Mouse (Mus musculus): ENCODE results near the gene Gm49369. TPM values are rescaled to one million over a fixed set of nuclear protein-coding genes. Genes with fewer than 3 reads are reported as not detected.

Gm49369 gene
- total and polyA plus RNA-seq, 3 experiments, result 5.2 to 8.4 TPM; not detected in 1

DNA sequence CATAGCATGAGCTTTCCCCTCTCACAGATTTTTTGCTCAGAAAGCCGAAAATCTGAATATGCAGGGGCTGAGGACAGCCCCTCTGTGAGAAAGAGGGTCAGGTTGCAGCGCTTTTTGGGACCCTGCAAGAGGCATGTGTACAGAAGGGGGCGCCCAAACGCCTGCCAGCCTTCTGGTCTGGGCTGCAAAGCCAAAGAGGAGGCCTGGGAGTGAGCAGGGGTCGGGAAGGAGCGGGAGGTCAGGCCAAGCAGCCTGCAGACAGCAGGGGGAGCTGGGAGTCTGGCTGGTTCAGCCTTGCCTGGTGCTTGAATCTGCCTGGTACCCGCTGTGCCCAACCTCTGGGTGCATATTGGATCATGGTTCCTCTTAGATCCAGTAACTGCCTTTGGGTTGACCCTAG is 45.7 kb upstream of the Gm49369 start:
- no peak overlapping the region for H3K4me2 ChIP-seq (ENCODE audit: insufficient read depth, low read depth, poor library complexity, severe bottlenecking)
- no peak for TF ChIP-seq ZNF384 (IDR thresholded peaks at IDR 0.05; ENCODE audit: low read depth, low read length)
- no peak for TF ChIP-seq BHLHE40 (IDR thresholded peaks at IDR 0.05; ENCODE audit: low read depth, low read length)
- TF ChIP-seq CTCF (conservative IDR thresholded peaks at IDR 0.05 in 1 of 2, IDR thresholded peaks at IDR 0.05 in 1 of 2; ENCODE audit: low read depth in 2 of 2, low read length in 2 of 2), result peak in 1 of 2 experiments; percentile 66; a peak in 2 of 4 replicates
- no peak for TF ChIP-seq ETS1 (conservative IDR thresholded peaks at IDR 0.05; ENCODE audit: low read depth, low read length)
- no peak for TF ChIP-seq MAFK (IDR thresholded peaks at IDR 0.05; ENCODE audit: insufficient replicate concordance, low read length)
- no peak for TF ChIP-seq TCF12 (IDR thresholded peaks at IDR 0.05; ENCODE audit: low read depth, low read length)
- TF ChIP-seq SMC3 (IDR thresholded peaks at IDR 0.05; ENCODE audit: low read depth, low read length), result peak; percentile 61
- TF ChIP-seq EP300 (IDR thresholded peaks at IDR 0.05; ENCODE audit: low read length), result no peak
- no peak for TF ChIP-seq ELF1 (IDR thresholded peaks at IDR 0.05; ENCODE audit: low read depth, low read length)
- TF ChIP-seq RAD21 (IDR thresholded peaks at IDR 0.05; ENCODE audit: low read depth, low read length), result peak; percentile 49
- no peak for TF ChIP-seq POLR2AphosphoS2 (IDR thresholded peaks at IDR 0.05; ENCODE audit: low read depth, low read length)
- in situ Hi-C loops (cut with MboI; ENCODE audit: low pct_ligation_motif_present, low pct_unique_long_range_greater_than_20kb, low sequenced_read_pairs), result no loop called here
- dilution Hi-C loops (cut with MboI; ENCODE audit: extremely low pct_ligation_motif_present, extremely low pct_unique_long_range_greater_than_20kb, low sequenced_read_pairs), result no loop called here
- H3K27me3 ChIP-seq (replicated peaks), result peaks cover 13% of the 10 kb centered on the region
- no peaks in the 10 kb centered on the region for H3K9me3 ChIP-seq (replicated peaks; ENCODE audit: low read length)
- H3K79me2 ChIP-seq (replicated peaks; ENCODE audit: control insufficient read depth, extremely low read depth, insufficient read depth, poor library complexity, severe bottlenecking), result no peaks in the 10 kb centered on the region
- no peaks in the 10 kb centered on the region for H3K36me3 ChIP-seq (replicated peaks in 1 of 2; ENCODE audit: control insufficient read depth in 1 of 2, insufficient read depth in 1 of 2, low read length in 1 of 2)
- no peak overlapping the region for H3K4me3 ChIP-seq (replicated peaks in 1 of 3; ENCODE audit: low read depth in 2 of 3, low read length in 2 of 3, poor library complexity in 1 of 3)
- peaks cover 6 to 20% of the 10 kb centered on the region in 2 experiments for H3K4me1 ChIP-seq (ENCODE audit: control insufficient read depth in 1 of 2, insufficient read depth in 2 of 2)
- H3K27ac ChIP-seq (ENCODE audit: insufficient read depth, low read depth), result no peak overlapping the region
- peak; percentile 45 for DNase-seq (ENCODE audit: extremely low read depth)
- no peak overlapping the region for H3K9ac ChIP-seq (ENCODE audit: insufficient read depth, low read depth)

DNA sequence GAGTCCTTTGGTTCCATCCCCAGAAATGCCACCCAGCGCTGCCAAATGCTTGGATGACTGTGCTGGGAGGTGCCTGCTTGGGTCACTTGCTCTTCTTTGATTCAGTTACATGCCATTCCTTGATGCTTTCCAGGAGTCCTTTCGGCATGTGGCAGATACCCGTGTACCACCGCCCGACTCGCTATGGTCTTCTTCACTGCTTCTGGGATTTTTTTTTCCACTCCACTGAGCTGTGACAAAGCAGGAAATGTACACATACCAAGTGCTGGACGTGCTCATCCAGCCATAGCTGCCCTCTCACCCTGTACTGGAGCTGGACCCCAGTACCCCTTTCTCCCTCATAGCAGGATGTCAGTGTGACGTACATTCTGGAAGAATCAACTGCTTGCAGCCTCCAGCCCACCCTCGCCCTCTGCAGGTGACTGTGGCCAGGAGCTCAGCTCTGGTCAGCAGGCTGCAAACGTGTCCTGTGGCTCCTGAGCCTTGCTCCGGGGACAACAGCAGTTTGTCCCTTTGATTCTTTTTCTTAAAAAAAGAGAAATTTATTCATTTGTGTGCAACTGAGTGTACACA is 43.3 kb upstream of the Gm49369 start:
- H3K79me2 ChIP-seq (replicated peaks; ENCODE audit: control insufficient read depth, extremely low read depth, insufficient read depth, poor library complexity, severe bottlenecking), result no peaks in the 10 kb centered on the region
- dilution Hi-C loops (cut with MboI; ENCODE audit: extremely low pct_ligation_motif_present, extremely low pct_unique_long_range_greater_than_20kb, low sequenced_read_pairs), result no loop called here
- peaks cover 6 to 23% of the 10 kb centered on the region in 2 experiments for H3K4me1 ChIP-seq (ENCODE audit: control insufficient read depth in 1 of 2, insufficient read depth in 2 of 2)
- in situ Hi-C loops (cut with MboI; ENCODE audit: low pct_ligation_motif_present, low pct_unique_long_range_greater_than_20kb, low sequenced_read_pairs), result no loop called here
- no peak overlapping the region for H3K4me3 ChIP-seq (replicated peaks in 1 of 3; ENCODE audit: low read depth in 2 of 3, low read length in 2 of 3, poor library complexity in 1 of 3)
- H3K27ac ChIP-seq (ENCODE audit: insufficient read depth, low read depth), result no peak overlapping the region
- no peak for DNase-seq (ENCODE audit: extremely low read depth)
- H3K9ac ChIP-seq (ENCODE audit: insufficient read depth, low read depth), result no peak overlapping the region
- peaks cover 9% of the 10 kb centered on the region for H3K27me3 ChIP-seq (replicated peaks)
- TF ChIP-seq POLR2A (IDR thresholded peaks at IDR 0.05; ENCODE audit: low read depth, low read length) (no peak), RAD21 (IDR thresholded peaks at IDR 0.05; ENCODE audit: low read depth, low read length) (peak; percentile 32), CHD2 (IDR thresholded peaks at IDR 0.05; ENCODE audit: low read length) (no peak), TBP (conservative IDR thresholded peaks at IDR 0.05; ENCODE audit: low read depth, low read length) (no peak), MEF2A (IDR thresholded peaks at IDR 0.05; ENCODE audit: borderline replicate concordance, low read depth, low read length) (no peak), MXI1 (IDR thresholded peaks at IDR 0.05; ENCODE audit: low read depth, low read length) (no peak), CTCF (conservative IDR thresholded peaks at IDR 0.05 in 1 of 2, IDR thresholded peaks at IDR 0.05 in 1 of 2; ENCODE audit: low read depth in 2 of 2, low read length in 2 of 2) (peak in 1 of 2 experiments; percentile 53; a peak in 2 of 4 replicates), BHLHE40 (IDR thresholded peaks at IDR 0.05; ENCODE audit: low read depth, low read length) (no peak), POLR2AphosphoS2 (IDR thresholded peaks at IDR 0.05; ENCODE audit: low read depth, low read length) (no peak), SMC3 (IDR thresholded peaks at IDR 0.05; ENCODE audit: low read depth, low read length) (peak; percentile 53), UBTF (IDR thresholded peaks at IDR 0.05; ENCODE audit: low read depth, low read length) (no peak), USF1 (IDR thresholded peaks at IDR 0.05; ENCODE audit: low read depth, low read length) (no peak), ZKSCAN1 (IDR thresholded peaks at IDR 0.05; ENCODE audit: borderline replicate concordance, low read depth, low read length) (no peak), ZNF384 (IDR thresholded peaks at IDR 0.05; ENCODE audit: low read depth, low read length) (no peak), IRF4 (IDR thresholded peaks at IDR 0.05; ENCODE audit: low read depth, low read length) (no peak), TCF12 (IDR thresholded peaks at IDR 0.05; ENCODE audit: low read depth, low read length) (no peak), KAT2A (IDR thresholded peaks at IDR 0.05; ENCODE audit: insufficient replicate concordance, low read length) (no peak), ZC3H11A (IDR thresholded peaks at IDR 0.05; ENCODE audit: low read depth, low read length) (no peak)
- no peaks in the 10 kb centered on the region for H3K36me3 ChIP-seq (replicated peaks in 1 of 2; ENCODE audit: control insufficient read depth in 1 of 2, insufficient read depth in 1 of 2, low read length in 1 of 2)
- H3K4me2 ChIP-seq (ENCODE audit: insufficient read depth, low read depth, poor library complexity, severe bottlenecking), result no peak overlapping the region
- no peaks in the 10 kb centered on the region for H3K9me3 ChIP-seq (replicated peaks; ENCODE audit: low read length)

Measured in CH12.LX (cell line).